Mouse (Mus musculus): ENCODE measurements around the gene Mycn.

Gene Mycn

GRCm38 (mm10) chr12:12941661-12942363 is at the start of gene Mycn:
Mycn (minus strand) TSS chr12:12941914.
- DNase-seq (ENCODE audit: low read depth, low spot score) = peak; percentile 94

GRCm38 (mm10) chr12:12987376-12987775 is 45.7 kb upstream of the Mycn start:
- peak; percentile 78 for DNase-seq (ENCODE audit: low read depth, low spot score)

GRCm38 (mm10) chr12:12986612-12987206 is 45.0 kb upstream of the Mycn start:
- DNase-seq (ENCODE audit: low read depth, low spot score) = peak; percentile 26

- DNase-seq (ENCODE audit: low read depth, low spot score) = peak; percentile 45
Observed at GRCm38 (mm10) chr12:12983032-12983431, 41.3 kb upstream of the Mycn start.

GRCm38 (mm10) chr12:12975397-12975796 is 33.7 kb upstream of the Mycn start:
- DNase-seq (ENCODE audit: low read depth, low spot score) = no peak

- DNase-seq (ENCODE audit: low read depth, low spot score) = no peak
Observed at GRCm38 (mm10) chr12:12972756-12973435, 31.2 kb upstream of the Mycn start.

- DNase-seq (ENCODE audit: low read depth, low spot score) = no peak
Observed at GRCm38 (mm10) chr12:12967946-12968345, 26.2 kb upstream of the Mycn start.

- DNase-seq (ENCODE audit: low read depth, low spot score) = no peak
Observed at GRCm38 (mm10) chr12:12964856-12965255, 23.1 kb upstream of the Mycn start.

- no peak for DNase-seq (ENCODE audit: low read depth, low spot score)
Observed at GRCm38 (mm10) chr12:12947606-12948005, 5.9 kb upstream of the Mycn start.

- peak; percentile 99 for DNase-seq (ENCODE audit: low read depth, low spot score)
Observed at GRCm38 (mm10) chr12:12943288-12943687, 1.6 kb upstream of the Mycn start.

GRCm38 (mm10) chr12:12942364-12943050 is 793 bp upstream of the Mycn start:
- peak; percentile 94 for DNase-seq (ENCODE audit: low read depth, low spot score)

- DNase-seq (ENCODE audit: low read depth, low spot score) = no peak
Observed at GRCm38 (mm10) chr12:12941129-12941504, 597 bp downstream of the Mycn start.

- DNase-seq (ENCODE audit: low read depth, low spot score) = peak; percentile 73
Observed at GRCm38 (mm10) chr12:12940466-12941128, 1.1 kb downstream of the Mycn start.

- DNase-seq (ENCODE audit: low read depth, low spot score) = no peak
Observed at GRCm38 (mm10) chr12:12939581-12940465, 1.9 kb downstream of the Mycn start.

GRCm38 (mm10) chr12:12938850-12939249 is 2.9 kb downstream of the Mycn start:
- peak; percentile 92 for DNase-seq (ENCODE audit: low read depth, low spot score)

GRCm38 (mm10) chr12:12938361-12938760 is 3.4 kb downstream of the Mycn start:
- DNase-seq (ENCODE audit: low read depth, low spot score) = no peak

GRCm38 (mm10) chr12:12937746-12938145 is 4.0 kb downstream of the Mycn start:
- no peak for DNase-seq (ENCODE audit: low read depth, low spot score)

- peak; percentile 50 for DNase-seq (ENCODE audit: low read depth, low spot score)
Observed at GRCm38 (mm10) chr12:12937088-12937487, 4.6 kb downstream of the Mycn start.

- DNase-seq (ENCODE audit: low read depth, low spot score) = no peak
Observed at GRCm38 (mm10) chr12:12932238-12932637, 9.5 kb downstream of the Mycn start.

GRCm38 (mm10) chr12:12928239-12928638 is 13.5 kb downstream of the Mycn start:
- no peak for DNase-seq (ENCODE audit: low read depth, low spot score)
